Mouse (Mus musculus) embryo, embryonic 10 days (tissue): ENCODE measurements around the gene Tmprss11c.
"Not testable (repeated sequence)": the region's sequence is repeated elsewhere in the genome, so short reads cannot be mapped to it uniquely, and the experiment has no call there.

ENCODE experiments used
- DNase-seq: peaks from one replicate; pipeline ENCODE4 v3.0.0-alpha.2; 2015; ENCODE audit warnings: low spot score

Tmprss11c gene

DNA sequence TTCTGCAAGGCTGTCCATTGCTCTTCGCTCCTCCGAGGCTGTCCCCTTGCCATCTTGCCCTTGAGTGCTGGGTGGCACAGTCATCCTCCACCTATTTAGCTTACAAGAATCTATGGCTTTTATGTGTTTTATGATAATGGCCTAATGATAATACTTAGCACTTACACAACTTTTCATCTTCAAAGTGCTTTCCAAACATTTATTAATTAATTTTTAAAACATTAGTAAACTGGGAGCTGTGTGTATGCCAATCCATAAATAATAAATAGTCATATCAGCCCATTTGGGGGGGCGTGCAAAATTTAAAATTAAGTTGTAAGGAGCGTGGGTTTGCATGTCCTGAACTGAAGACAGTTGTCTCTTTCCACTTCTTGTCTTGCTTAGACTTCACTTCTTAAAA, at the start of gene Tmprss11c:
Gene Tmprss11c, minus strand, starts transcription at position 101 of the 400 bp plus-strand sequence.
- no peak for DNase-seq

DNA sequence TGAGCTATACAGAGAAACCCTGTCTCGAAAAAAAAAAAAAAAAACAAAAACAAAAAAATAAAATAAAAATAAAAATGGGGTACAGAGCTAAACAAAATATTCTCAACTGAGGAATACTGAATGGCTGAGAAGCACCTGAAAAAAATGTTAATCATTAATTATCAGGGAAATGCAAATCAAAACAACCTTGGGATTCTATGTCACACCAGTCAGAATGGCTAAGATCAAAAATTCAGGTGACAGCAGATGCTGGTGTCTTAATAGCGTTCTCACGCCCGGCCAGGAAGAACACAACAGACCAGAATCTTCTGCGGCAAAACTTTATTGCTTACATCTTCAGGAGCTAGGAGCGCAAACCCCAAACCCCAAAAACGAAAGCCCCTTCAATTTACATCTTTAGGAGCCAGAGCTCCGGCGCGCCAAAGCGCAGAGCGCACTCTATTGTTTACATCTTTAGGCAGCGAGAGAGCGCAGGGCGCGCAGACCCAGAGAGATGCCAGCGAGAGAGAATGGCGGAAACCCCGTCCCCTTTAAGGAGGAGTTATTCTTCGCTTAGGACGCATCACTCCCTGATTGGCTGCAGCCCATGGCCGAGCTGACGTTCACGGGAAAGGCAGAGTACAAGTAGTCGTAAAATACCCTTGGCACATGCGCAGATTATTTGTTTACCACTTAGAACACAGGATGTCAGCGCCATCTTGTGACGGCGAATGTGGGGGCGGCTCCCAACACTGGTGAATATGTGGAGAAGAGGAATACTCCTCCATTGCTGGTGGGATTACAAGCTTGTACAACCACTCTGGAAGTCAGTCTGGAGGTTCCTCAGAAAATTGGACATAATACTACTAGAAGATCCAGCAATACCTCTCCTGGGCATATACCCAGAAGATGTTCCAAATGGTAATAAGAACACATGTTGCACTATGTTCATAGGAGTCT, 29.2 kb upstream of the Tmprss11c start:
- DNase-seq, result not testable (repeated sequence)

DNA sequence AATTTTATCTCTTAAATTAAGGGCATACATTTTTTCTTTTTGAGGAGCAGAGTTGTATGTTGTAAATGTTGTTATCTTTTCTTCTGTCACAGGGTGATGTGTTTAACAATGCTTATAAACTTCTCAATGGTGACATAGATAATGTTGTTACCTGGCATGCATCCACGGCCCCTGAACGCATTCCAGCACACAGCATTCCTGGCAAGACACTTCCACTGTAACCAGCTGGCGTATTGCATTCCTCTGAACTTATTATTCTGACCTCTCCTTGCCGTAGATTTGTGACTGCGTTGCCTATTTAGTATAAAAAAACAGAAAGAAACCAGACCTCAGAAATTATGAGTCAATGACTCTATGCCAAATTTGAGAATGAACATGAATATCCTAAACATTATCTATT, 17.0 kb upstream of the Tmprss11c start:
- DNase-seq, result no peak

DNA sequence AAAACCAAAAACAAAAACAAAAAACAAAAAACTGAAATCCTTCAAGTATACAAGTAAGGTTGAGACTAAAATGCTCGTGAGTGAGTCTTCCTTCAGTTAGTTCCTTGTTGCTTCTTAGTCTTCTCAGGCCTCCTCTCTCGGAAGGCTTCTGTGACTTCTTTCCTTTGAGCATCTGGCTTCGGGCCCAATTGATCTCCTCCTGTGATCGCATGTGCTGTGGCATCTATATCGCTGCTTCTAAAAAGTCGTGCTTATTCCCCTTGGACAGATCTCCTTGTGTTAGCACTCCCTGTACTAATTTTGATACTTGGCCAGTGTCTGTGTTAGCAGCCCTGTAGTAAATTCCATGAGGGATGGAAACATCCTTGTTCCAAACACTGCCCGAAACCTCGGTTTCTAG, 14.8 kb upstream of the Tmprss11c start:
- DNase-seq, result no peak

DNA sequence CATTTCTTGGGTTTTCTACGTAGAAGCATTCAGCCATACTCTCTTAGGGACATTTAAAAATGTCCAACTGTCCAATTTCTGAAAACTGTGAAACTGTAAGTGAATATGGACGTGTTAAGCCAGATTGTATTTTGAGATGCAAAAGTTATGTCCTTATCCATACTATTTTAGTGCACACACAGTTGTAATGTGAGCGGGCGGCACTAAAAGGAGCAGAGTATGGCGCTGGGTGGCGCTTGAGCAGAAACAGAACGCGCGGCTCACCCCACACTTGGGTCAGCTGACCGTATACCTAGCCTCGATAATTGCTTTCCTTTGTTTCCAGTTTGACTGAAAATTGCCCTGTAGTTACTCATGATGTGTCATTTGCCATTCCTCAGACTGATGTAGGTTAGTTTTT, 42.5 kb downstream of the Tmprss11c start:
- no peak for DNase-seq

DNA sequence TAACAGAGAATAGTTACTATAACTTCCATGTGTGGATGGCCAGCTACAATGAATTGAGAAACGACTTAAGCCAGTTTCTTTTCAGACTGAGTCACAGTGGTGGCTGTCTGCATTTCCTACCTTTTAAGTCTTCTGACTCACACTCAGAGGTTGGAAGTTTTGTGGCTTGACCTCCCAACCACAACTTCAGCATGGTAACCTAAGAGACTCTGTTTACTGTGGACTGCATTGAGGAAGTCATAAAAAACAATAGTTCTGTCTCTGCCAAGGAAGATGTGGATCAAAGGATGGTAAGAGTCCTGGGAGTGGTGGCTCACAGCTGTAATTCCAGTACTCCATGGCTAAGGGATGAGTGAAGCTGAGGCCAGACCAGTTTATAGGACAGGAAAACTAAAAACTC, 44.2 kb downstream of the Tmprss11c start:
- DNase-seq, result no peak

DNA sequence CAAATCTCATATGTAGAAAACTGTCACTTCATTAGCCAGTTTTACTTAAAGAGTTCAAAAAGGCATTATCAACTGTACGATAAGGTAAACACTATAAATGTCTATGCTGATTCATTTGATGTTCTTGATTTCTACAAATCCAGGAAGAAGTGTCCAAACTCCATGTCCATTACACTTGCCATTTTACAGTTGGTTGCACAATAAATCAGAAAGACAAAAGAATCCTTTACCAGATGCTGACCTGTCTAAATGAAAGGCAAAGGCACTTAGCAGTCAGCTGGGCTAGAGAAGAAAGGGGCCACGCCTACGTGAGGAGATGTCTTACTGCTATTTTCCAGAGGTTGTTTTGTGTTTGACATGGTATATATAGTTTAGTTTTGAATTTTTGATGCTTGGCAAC, 44.8 kb downstream of the Tmprss11c start:
- no peak for DNase-seq

DNA sequence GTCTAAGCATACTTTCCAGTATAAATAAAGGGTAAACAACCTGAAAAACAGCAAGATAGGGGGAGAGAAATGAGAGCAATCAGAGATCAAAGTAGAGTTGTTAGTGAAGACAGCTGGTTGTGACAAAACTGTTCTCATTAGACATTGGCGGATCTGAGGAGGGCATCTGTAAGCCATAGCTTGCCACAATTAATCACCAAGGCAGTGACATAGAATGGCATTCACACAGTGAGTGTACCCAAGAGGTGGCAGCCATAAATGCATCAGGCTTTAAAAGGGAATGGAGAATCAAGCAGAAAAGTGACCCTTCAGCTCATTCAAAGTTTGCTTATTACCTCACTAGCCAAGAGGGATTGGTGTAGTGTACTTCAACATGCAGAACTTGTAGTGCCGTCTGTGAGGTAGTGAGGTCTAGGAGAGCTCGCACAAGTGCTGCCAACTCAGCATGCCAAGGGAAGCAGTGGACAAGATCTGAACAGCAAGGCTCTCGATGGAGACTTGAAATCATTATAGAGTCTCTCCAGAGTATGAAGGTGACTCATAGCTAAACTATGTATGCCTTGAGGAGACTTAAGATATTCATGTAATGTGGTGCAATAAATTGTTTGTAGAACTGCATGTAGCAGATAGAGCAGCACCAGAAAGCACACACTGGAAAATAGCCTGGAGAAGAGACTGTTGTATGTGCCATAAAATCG, 61.8 kb downstream of the Tmprss11c start:
- DNase-seq, result no peak

DNA sequence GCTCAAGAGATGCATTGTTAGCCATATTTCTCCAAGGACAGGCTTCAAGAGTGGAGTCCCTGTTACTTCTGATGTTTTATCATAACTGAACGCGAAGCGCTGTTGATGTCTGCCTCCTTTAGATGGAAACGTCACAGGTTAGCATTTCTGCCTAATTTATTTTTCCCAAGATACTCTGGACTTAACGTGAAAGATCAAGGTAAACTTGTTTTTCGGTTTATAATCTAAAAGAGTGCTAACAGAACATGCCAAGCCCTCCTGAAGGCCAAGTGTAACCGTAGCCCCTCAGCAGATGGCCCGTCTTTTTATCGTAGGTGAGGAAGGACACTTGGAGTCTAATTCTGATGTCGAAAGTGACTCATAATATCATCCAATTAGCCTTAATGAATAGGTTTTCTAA, 91.3 kb downstream of the Tmprss11c start, which contains the start of gene Gnrhr:
Gene Gnrhr, minus strand, starts transcription at position 101 of the 400 bp plus-strand sequence.
- DNase-seq, result no peak

DNA sequence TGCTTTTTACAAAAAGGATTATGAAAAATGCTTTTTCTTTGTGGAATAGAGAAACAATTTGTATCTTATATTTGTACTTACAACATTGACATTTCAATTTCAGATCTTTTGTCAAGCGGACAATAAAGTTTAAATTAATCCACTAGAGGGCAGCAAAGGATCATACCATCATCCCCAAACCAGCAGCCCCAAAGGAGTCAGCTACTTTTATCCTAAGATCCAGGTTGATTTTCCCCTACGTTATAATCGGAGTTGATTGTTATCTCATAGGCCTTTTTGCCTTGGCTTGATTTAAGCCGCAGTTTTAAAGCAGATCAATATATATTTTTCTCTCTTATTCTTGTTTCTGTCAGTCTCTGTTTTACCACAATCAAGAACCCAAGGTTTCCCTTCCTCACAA, 97.8 kb downstream of the Tmprss11c start:
- DNase-seq, result peak; percentile 61

DNA sequence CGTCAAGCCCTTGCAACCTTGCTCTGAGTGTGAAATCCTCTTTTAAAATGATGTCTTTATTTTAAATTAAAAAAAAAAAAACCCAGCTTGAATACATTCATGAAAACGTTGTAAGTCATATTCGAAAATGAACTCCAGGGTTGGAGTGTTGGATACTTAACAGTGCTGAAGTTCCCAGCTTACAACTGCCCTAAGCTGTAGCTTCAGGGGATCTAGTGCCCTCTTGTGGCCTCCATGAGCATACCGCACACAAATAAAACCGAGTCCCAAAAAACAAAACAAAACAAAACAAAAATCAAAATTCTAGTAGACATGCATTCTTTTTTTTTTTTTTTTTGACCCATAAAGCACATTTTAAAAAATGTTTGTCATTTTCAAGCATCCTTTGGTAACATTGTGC, 98.3 kb downstream of the Tmprss11c start:
- DNase-seq, result peak; percentile 68

DNA sequence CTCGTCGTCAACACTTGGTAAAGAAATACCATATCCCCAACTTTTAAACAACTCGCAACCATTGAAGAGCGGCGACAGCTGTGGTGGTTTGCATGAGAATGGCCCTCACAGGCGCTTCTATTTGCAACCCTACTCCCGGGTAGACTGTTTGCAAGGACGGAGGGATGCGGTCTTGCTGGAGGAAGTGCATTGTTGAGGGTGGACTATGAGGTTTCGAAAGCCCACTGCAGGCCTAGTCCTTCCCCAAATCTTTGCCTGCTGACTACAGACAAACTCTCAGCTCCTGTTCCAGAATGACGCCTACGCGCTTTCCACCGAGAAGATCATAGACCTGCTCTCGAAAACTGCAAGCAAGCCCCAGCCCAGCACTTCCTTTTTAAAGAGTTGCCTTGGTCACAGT, 98.8 kb downstream of the Tmprss11c start:
- no peak for DNase-seq

DNA sequence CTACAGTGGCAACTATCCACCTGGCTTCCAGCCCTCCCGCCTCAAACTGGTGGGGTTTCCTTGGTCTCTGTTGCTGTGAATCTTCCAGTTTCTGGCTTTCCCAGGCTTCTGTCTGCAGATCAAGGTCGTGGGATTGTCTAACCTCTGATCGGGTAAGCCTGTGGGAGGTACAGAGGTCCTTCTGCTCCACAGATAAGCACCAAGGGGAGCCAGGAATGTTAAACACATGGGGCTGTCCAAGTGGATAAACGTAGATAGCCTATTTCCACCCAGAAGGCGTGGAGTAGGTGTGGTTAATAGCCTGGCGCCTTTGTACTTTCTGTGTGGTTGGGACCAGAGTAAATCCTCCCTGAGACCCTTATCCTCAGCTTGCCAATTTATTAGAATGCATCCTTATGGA, 101.7 kb downstream of the Tmprss11c start:
- no peak for DNase-seq
